Mouse (Mus musculus) frontal cortex, postnatal 10 days (tissue): Measurements from ENCODE around the gene Slc33a1.

Source experiments
- DNase-seq, 2 experiments: peaks; one replicate each; pipeline ENCODE4 v3.0.0; 2022; ENCODE audit warnings: low spot score in 2 of 2, mixed read lengths in 1 of 2

Gene Slc33a1

GRCm38 (mm10) chr3:63898581-63899308, 65.8 kb downstream of the Slc33a1 start:
- DNase-seq: peak; percentile 55 to 83

DNA sequence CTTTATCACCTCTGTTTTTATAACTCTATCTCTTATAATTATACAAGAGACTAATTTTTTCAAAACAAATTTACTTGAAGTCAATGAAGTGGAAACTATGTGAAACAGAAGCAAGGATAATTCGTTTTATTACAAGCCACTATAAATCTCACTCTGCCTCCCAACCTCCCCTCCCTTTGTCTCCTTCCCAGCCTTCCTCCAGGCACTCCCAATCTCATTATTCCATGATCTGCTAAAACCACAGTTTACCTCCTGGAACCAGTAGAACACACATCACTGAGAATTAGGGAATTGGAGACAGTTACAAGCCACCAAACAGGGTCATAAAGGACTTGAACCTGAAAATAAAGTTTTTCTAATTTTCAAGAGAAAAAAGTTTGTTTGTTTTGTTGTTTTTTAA, 67.4 kb downstream of the Slc33a1 start:
- no peak for DNase-seq

DNA sequence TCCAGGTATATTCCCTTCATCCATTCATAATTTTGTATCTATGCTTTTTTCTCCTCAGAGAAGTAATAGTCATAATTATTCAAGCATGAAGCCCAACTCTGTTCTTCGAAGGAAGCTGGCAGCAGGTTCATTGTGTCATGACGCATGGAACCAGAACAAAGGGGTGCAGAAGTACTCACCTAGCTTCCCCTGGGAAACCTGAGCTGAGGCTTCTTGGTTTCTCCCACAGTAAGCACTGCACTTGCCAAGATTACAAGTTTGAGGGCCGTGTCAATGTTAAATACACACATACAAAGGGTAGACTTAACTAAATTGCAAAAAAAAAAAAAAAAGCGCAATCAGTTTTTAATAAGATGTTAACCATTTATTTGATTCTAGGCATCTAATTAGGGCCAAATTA, 68.3 kb downstream of the Slc33a1 start:
- no peak for DNase-seq

GRCm38 (mm10) chr3:63895786-63896185, 68.8 kb downstream of the Slc33a1 start:
- DNase-seq: no peak

DNA sequence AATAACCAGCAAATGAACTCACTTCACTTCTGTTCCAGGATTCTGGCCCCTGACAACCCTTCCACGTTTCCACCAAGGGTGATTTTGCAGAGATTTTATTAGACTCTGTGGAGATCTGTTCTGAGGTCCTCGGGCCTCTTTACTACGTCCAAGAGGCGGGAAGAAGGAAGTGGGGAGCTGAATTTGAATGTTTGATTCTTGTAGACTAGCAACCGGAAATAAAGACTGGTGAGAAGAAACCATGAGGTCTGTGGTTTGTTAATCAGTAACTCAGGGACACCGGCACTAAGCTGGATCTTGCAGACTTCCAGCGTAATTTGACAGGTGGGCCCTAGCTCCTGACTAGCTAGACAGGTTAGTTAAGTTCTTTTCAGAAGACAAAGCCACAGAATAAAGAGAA, 70.9 kb downstream of the Slc33a1 start:
- DNase-seq: no peak

GRCm38 (mm10) chr3:63892154-63892553, 72.4 kb downstream of the Slc33a1 start:
- no peak for DNase-seq
